Mouse (Mus musculus): ENCODE measurements around the gene Prrt1. TPM values are rescaled to one million over a fixed set of nuclear protein-coding genes. Genes with fewer than 3 reads are reported as not detected.

The Prrt1 gene
- polyA plus RNA-seq, 1 experiment from 2014 or later = 0.60 TPM

DNA sequence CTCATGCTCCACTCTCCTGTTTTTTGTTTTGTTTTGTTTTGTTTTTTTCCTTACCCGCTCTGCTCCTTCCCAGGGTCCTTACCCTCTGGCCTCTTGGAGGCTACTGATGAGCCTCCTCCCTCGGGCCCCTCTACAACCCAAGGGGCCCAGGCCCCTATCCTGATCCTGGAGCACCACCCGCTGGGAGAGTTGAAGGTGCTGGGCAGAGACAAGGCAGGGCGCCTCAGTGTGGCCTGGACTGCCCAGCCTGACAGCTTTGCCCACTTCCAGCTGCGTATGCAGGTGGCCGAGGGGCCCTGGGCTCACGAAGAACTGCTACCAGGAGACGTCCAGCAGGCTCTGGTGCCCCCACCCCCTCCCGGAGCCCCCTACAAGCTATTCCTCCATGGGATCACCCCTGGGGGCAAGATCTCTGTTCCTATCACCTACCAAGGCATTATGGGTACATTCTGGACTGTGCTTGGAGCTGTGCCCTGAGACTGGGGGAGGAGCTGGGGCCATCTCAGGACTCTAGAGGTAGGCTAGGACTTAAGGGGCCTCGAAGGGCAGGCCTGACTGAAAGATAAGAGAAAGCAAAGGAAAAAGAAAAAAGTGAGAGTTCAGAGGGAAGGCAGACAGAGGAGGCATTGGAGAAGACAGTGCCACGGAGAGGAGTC is 52.7 kb downstream of the Prrt1 start:
- no peak overlapping the region for H3K4me3 ChIP-seq
- 75% methylated on average over 11 of the region's 11 CpGs for WGBS
- H3K36me3 ChIP-seq = no peaks in the 10 kb centered on the region
- H3K27ac ChIP-seq = no peak overlapping the region
- no peaks in the 10 kb centered on the region for H3K9me3 ChIP-seq
- H3K4me2 ChIP-seq = no peak overlapping the region
- H3K27me3 ChIP-seq = peaks cover 40% of the 10 kb centered on the region
- H3K9ac ChIP-seq = no peak overlapping the region
- ATAC-seq (ENCODE audit: insufficient number of reproducible peaks, low FRiP score, low TSS enrichment, low read depth) = no peak
- peaks cover 39% of the 10 kb centered on the region for H3K4me1 ChIP-seq

Other genes starting within 250 kb of the Prrt1 start
- 0.61 TPM in 1 of 2 replicates, not detected in the other for gene BC051142, start 230.7 kb upstream of the Prrt1 start, polyA plus RNA-seq (2015; fragmentation: Nextera tagmentation; extraction: Ambion mirVana)
- not detected in 2 replicates for gene Btnl4, start 152.2 kb upstream of the Prrt1 start, polyA plus RNA-seq (2015; fragmentation: Nextera tagmentation; extraction: Ambion mirVana)
- not detected in 2 replicates for gene Btnl6, start 112.2 kb upstream of the Prrt1 start, polyA plus RNA-seq (2015; fragmentation: Nextera tagmentation; extraction: Ambion mirVana)
- gene Notch4, start 65.3 kb upstream of the Prrt1 start, polyA plus RNA-seq (2015; fragmentation: Nextera tagmentation; extraction: Ambion mirVana) = 3.4 and 5.9 TPM in 2 replicates
- 7.2 and 10.1 TPM in 2 replicates for gene Gpsm3, start 39.7 kb upstream of the Prrt1 start, polyA plus RNA-seq (2015; fragmentation: Nextera tagmentation; extraction: Ambion mirVana)
- gene Pbx2, start 38.3 kb upstream of the Prrt1 start, polyA plus RNA-seq (2015; fragmentation: Nextera tagmentation; extraction: Ambion mirVana) = 9.6 and 9.8 TPM in 2 replicates
- gene Ager, start 31.7 kb upstream of the Prrt1 start, polyA plus RNA-seq (2015; fragmentation: Nextera tagmentation; extraction: Ambion mirVana) = 2.0 and 2.5 TPM in 2 replicates
- 107 and 111 TPM in 2 replicates for gene Rnf5, start 25.8 kb upstream of the Prrt1 start, polyA plus RNA-seq (2015; fragmentation: Nextera tagmentation; extraction: Ambion mirVana)
- 45.8 and 50.6 TPM in 2 replicates for gene Agpat1, start 25.3 kb upstream of the Prrt1 start, polyA plus RNA-seq (2015; fragmentation: Nextera tagmentation; extraction: Ambion mirVana)
- gene Egfl8, start 13.6 kb upstream of the Prrt1 start, polyA plus RNA-seq (2015; fragmentation: Nextera tagmentation; extraction: Ambion mirVana) = 8.3 and 13.4 TPM in 2 replicates
- gene Ppt2, start 1.0 kb upstream of the Prrt1 start, polyA plus RNA-seq (2015; fragmentation: Nextera tagmentation; extraction: Ambion mirVana) = 26.8 and 29.9 TPM in 2 replicates
- 15.5 and 17.1 TPM in 2 replicates for gene Fkbpl, start 15.2 kb downstream of the Prrt1 start, polyA plus RNA-seq (2015; fragmentation: Nextera tagmentation; extraction: Ambion mirVana)
- gene Atf6b, start 17.6 kb downstream of the Prrt1 start, polyA plus RNA-seq (2015; fragmentation: Nextera tagmentation; extraction: Ambion mirVana) = 85.4 and 88.3 TPM in 2 replicates
- gene Tnxb, start 41.0 kb downstream of the Prrt1 start, polyA plus RNA-seq (2015; fragmentation: Nextera tagmentation; extraction: Ambion mirVana) = 1.9 and 4.2 TPM in 2 replicates
- 1.5 and 3.3 TPM in 2 replicates for gene C4b, start 114.3 kb downstream of the Prrt1 start, polyA plus RNA-seq (2015; fragmentation: Nextera tagmentation; extraction: Ambion mirVana)
- 0.12 and 0.25 TPM in 2 replicates for gene Cyp21a1, start 175.0 kb downstream of the Prrt1 start, polyA plus RNA-seq (2015; fragmentation: Nextera tagmentation; extraction: Ambion mirVana)
- gene Stk19, start 207.4 kb downstream of the Prrt1 start, polyA plus RNA-seq (2015; fragmentation: Nextera tagmentation; extraction: Ambion mirVana) = 26.1 and 29.3 TPM in 2 replicates
- 62.1 and 65.8 TPM in 2 replicates for gene Dxo, start 207.5 kb downstream of the Prrt1 start, polyA plus RNA-seq (2015; fragmentation: Nextera tagmentation; extraction: Ambion mirVana)
- 47.2 and 47.4 TPM in 2 replicates for gene Skiv2l, start 220.7 kb downstream of the Prrt1 start, polyA plus RNA-seq (2015; fragmentation: Nextera tagmentation; extraction: Ambion mirVana)
- 90.1 and 96.4 TPM in 2 replicates for gene Nelfe, start 220.9 kb downstream of the Prrt1 start, polyA plus RNA-seq (2015; fragmentation: Nextera tagmentation; extraction: Ambion mirVana)
- gene Cfb, start 233.0 kb downstream of the Prrt1 start, polyA plus RNA-seq (2015; fragmentation: Nextera tagmentation; extraction: Ambion mirVana) = 2.8 and 3.6 TPM in 2 replicates
- gene Zbtb12, start 249.9 kb downstream of the Prrt1 start, polyA plus RNA-seq (2015; fragmentation: Nextera tagmentation; extraction: Ambion mirVana) = 1.7 and 2.8 TPM in 2 replicates

Data from limb, embryonic 15.5 days (tissue).